Mouse (Mus musculus): ENCODE measurements around the gene Flt3. TPM values are rescaled to one million over a fixed set of nuclear protein-coding genes. Genes with fewer than 3 reads are reported as not detected.

The Flt3 gene
- polyA plus RNA-seq, 1 experiment from 2014 or later, result 1.2 TPM

- no peak for ATAC-seq
- Histone ChIP-seq H3K36me3 (ENCODE audit: control insufficient read depth, insufficient read depth, low read length) (no peaks in the 10 kb centered on the region), H3K27ac (ENCODE audit: low read length) (no peak overlapping the region), H3K4me1 (ENCODE audit: control insufficient read depth, insufficient read depth, low read length) (no peaks in the 10 kb centered on the region), H3K9me3 (replicated peaks; ENCODE audit: control insufficient read depth, low read length, poor library complexity, severe bottlenecking) (no peaks in the 10 kb centered on the region), H3K4me2 (ENCODE audit: low read length) (no peak overlapping the region), H3K4me3 (ENCODE audit: low read depth, low read length) (no peak overlapping the region), H3K9ac (ENCODE audit: low read depth, low read length) (no peak overlapping the region), H3K27me3 (ENCODE audit: control insufficient read depth, insufficient read depth, low read depth, low read length) (no peaks in the 10 kb centered on the region)
- 87% methylated on average over 11 of the region's 11 CpGs for WGBS
Observed at GRCm38 (mm10) chr5:147329946-147330345, 70.3 kb downstream of the Flt3 start.

- peaks cover 4% of the 10 kb centered on the region for H3K27me3 ChIP-seq (ENCODE audit: control insufficient read depth, insufficient read depth, low read depth, low read length)
- H3K36me3 ChIP-seq (ENCODE audit: control insufficient read depth, insufficient read depth, low read length), result no peaks in the 10 kb centered on the region
- 85% methylated on average over 5 of the region's 5 CpGs for WGBS
- H3K4me3 ChIP-seq (ENCODE audit: low read depth, low read length), result no peak overlapping the region
- no peak overlapping the region for H3K27ac ChIP-seq (ENCODE audit: low read length)
- no peaks in the 10 kb centered on the region for H3K9me3 ChIP-seq (replicated peaks; ENCODE audit: control insufficient read depth, low read length, poor library complexity, severe bottlenecking)
- no peak for ATAC-seq
- no peak overlapping the region for H3K9ac ChIP-seq (ENCODE audit: low read depth, low read length)
- no peaks in the 10 kb centered on the region for H3K4me1 ChIP-seq (ENCODE audit: control insufficient read depth, insufficient read depth, low read length)
- H3K4me2 ChIP-seq (ENCODE audit: low read length), result no peak overlapping the region
Observed at GRCm38 (mm10) chr5:147327636-147328035, 72.7 kb downstream of the Flt3 start.

GRCm38 (mm10) chr5:147325931-147326330 is 74.4 kb downstream of the Flt3 start:
- Histone ChIP-seq H3K36me3 (ENCODE audit: control insufficient read depth, insufficient read depth, low read length) (no peaks in the 10 kb centered on the region), H3K4me2 (ENCODE audit: low read length) (no peak overlapping the region), H3K4me1 (ENCODE audit: control insufficient read depth, insufficient read depth, low read length) (no peaks in the 10 kb centered on the region), H3K9ac (ENCODE audit: low read depth, low read length) (no peak overlapping the region), H3K4me3 (ENCODE audit: low read depth, low read length) (no peak overlapping the region), H3K27ac (ENCODE audit: low read length) (no peak overlapping the region), H3K9me3 (replicated peaks; ENCODE audit: control insufficient read depth, low read length, poor library complexity, severe bottlenecking) (no peaks in the 10 kb centered on the region), H3K27me3 (ENCODE audit: control insufficient read depth, insufficient read depth, low read depth, low read length) (peaks cover 20% of the 10 kb centered on the region)
- WGBS, result 77% methylated on average over 11 of the region's 11 CpGs
- ATAC-seq, result no peak

GRCm38 (mm10) chr5:147323237-147323917 is 76.9 kb downstream of the Flt3 start:
- Histone ChIP-seq H3K9me3 (replicated peaks; ENCODE audit: control insufficient read depth, low read length, poor library complexity, severe bottlenecking) (no peaks in the 10 kb centered on the region), H3K27ac (ENCODE audit: low read length) (no peak overlapping the region), H3K27me3 (ENCODE audit: control insufficient read depth, insufficient read depth, low read depth, low read length) (peaks cover 34% of the 10 kb centered on the region), H3K4me1 (ENCODE audit: control insufficient read depth, insufficient read depth, low read length) (no peaks in the 10 kb centered on the region), H3K36me3 (ENCODE audit: control insufficient read depth, insufficient read depth, low read length) (no peaks in the 10 kb centered on the region), H3K4me2 (ENCODE audit: low read length) (no peak overlapping the region), H3K9ac (ENCODE audit: low read depth, low read length) (no peak overlapping the region), H3K4me3 (ENCODE audit: low read depth, low read length) (no peak overlapping the region)
- ATAC-seq, result no peak
- WGBS, result 21% methylated on average over 17 of the region's 17 CpGs

- 76% methylated on average over 8 of the region's 8 CpGs for WGBS
- no peak for ATAC-seq
- Histone ChIP-seq H3K36me3 (ENCODE audit: control insufficient read depth, insufficient read depth, low read length) (no peaks in the 10 kb centered on the region), H3K9me3 (replicated peaks; ENCODE audit: control insufficient read depth, low read length, poor library complexity, severe bottlenecking) (no peaks in the 10 kb centered on the region), H3K4me2 (ENCODE audit: low read length) (no peak within 1 kb of the TSS), H3K4me1 (ENCODE audit: control insufficient read depth, insufficient read depth, low read length) (no peaks in the 10 kb centered on the region), H3K9ac (ENCODE audit: low read depth, low read length) (no peak within 1 kb of the TSS), H3K27me3 (ENCODE audit: control insufficient read depth, insufficient read depth, low read depth, low read length) (peaks cover 46% of the 10 kb centered on the region), H3K4me3 (ENCODE audit: low read depth, low read length) (no peak within 1 kb of the TSS), H3K27ac (ENCODE audit: low read length) (no peak within 1 kb of the TSS)
Observed at GRCm38 (mm10) chr5:147322183-147322582, 78.1 kb downstream of the Flt3 start, which contains the start of gene Urad. Gene Urad, minus strand, starts transcription at chr5:147322440.

GRCm38 (mm10) chr5:147319653-147320052 is 80.6 kb downstream of the Flt3 start:
- Histone ChIP-seq H3K9me3 (replicated peaks; ENCODE audit: control insufficient read depth, low read length, poor library complexity, severe bottlenecking) (no peaks in the 10 kb centered on the region), H3K27ac (ENCODE audit: low read length) (no peak overlapping the region), H3K4me1 (ENCODE audit: control insufficient read depth, insufficient read depth, low read length) (peaks cover 2% of the 10 kb centered on the region; the same call in 1 of the 2 replicates), H3K4me2 (ENCODE audit: low read length) (no peak overlapping the region), H3K9ac (ENCODE audit: low read depth, low read length) (no peak overlapping the region), H3K27me3 (ENCODE audit: control insufficient read depth, insufficient read depth, low read depth, low read length) (peaks cover 66% of the 10 kb centered on the region), H3K36me3 (ENCODE audit: control insufficient read depth, insufficient read depth, low read length) (no peaks in the 10 kb centered on the region), H3K4me3 (ENCODE audit: low read depth, low read length) (no peak overlapping the region)
- ATAC-seq, result peak; percentile 61; the same call in 1 of the 2 replicates

GRCm38 (mm10) chr5:147317991-147318390 is 82.3 kb downstream of the Flt3 start:
- Histone ChIP-seq H3K4me2 (ENCODE audit: low read length) (no peak overlapping the region), H3K27me3 (ENCODE audit: control insufficient read depth, insufficient read depth, low read depth, low read length) (peaks cover 82% of the 10 kb centered on the region), H3K36me3 (ENCODE audit: control insufficient read depth, insufficient read depth, low read length) (no peaks in the 10 kb centered on the region), H3K4me3 (ENCODE audit: low read depth, low read length) (no peak overlapping the region), H3K9me3 (replicated peaks; ENCODE audit: control insufficient read depth, low read length, poor library complexity, severe bottlenecking) (no peaks in the 10 kb centered on the region), H3K9ac (ENCODE audit: low read depth, low read length) (no peak overlapping the region), H3K27ac (ENCODE audit: low read length) (no peak overlapping the region), H3K4me1 (ENCODE audit: control insufficient read depth, insufficient read depth, low read length) (peaks cover 2% of the 10 kb centered on the region; the same call in 1 of the 2 replicates)
- ATAC-seq, result no peak
- WGBS, result 21% methylated on average over 7 of the region's 7 CpGs

- Histone ChIP-seq H3K27me3 (ENCODE audit: control insufficient read depth, insufficient read depth, low read depth, low read length) (peaks cover 78% of the 10 kb centered on the region), H3K9me3 (replicated peaks; ENCODE audit: control insufficient read depth, low read length, poor library complexity, severe bottlenecking) (no peaks in the 10 kb centered on the region)
Observed at GRCm38 (mm10) chr5:147317321-147317720, 83.0 kb downstream of the Flt3 start.

GRCm38 (mm10) chr5:147315432-147316075 is 84.7 kb downstream of the Flt3 start:
- H3K4me2 ChIP-seq (ENCODE audit: low read length), result no peak overlapping the region
- no peak for ATAC-seq
- no peak overlapping the region for H3K27ac ChIP-seq (ENCODE audit: low read length)
- no peak overlapping the region for H3K9ac ChIP-seq (ENCODE audit: low read depth, low read length)
- H3K9me3 ChIP-seq (replicated peaks; ENCODE audit: control insufficient read depth, low read length, poor library complexity, severe bottlenecking), result no peaks in the 10 kb centered on the region
- peaks cover 2% of the 10 kb centered on the region; the same call in 1 of the 2 replicates for H3K4me1 ChIP-seq (ENCODE audit: control insufficient read depth, insufficient read depth, low read length)
- H3K27me3 ChIP-seq (ENCODE audit: control insufficient read depth, insufficient read depth, low read depth, low read length), result peaks cover 80% of the 10 kb centered on the region
- no peak overlapping the region for H3K4me3 ChIP-seq (ENCODE audit: low read depth, low read length)
- H3K36me3 ChIP-seq (ENCODE audit: control insufficient read depth, insufficient read depth, low read length), result no peaks in the 10 kb centered on the region
- under 1% methylated on average over 25 of the region's 25 CpGs for WGBS

More at GRCm38 (mm10) chr5:147317321-147317720, 83.0 kb downstream of the Flt3 start:
- Histone ChIP-seq H3K4me1 (ENCODE audit: control insufficient read depth, insufficient read depth, low read length) (peaks cover 2% of the 10 kb centered on the region; the same call in 1 of the 2 replicates), H3K27ac (ENCODE audit: low read length) (no peak overlapping the region), H3K9ac (ENCODE audit: low read depth, low read length) (no peak overlapping the region), H3K4me3 (ENCODE audit: low read depth, low read length) (no peak overlapping the region), H3K4me2 (ENCODE audit: low read length) (no peak overlapping the region), H3K36me3 (ENCODE audit: control insufficient read depth, insufficient read depth, low read length) (no peaks in the 10 kb centered on the region)
- 5% methylated on average over 7 of the region's 7 CpGs for WGBS
- ATAC-seq, result no peak

Measured in midbrain, embryonic 16.5 days (tissue).